Mouse (Mus musculus) skeletal muscle tissue, adult 2 months (tissue): ENCODE measurements around the gene Abhd17b.

Experiments used
- DNase-seq: peaks from one replicate; pipeline ENCODE4 v3.0.0-alpha.2; 2012; ENCODE audit warnings: low read depth, low spot score

Abhd17b gene

DNA sequence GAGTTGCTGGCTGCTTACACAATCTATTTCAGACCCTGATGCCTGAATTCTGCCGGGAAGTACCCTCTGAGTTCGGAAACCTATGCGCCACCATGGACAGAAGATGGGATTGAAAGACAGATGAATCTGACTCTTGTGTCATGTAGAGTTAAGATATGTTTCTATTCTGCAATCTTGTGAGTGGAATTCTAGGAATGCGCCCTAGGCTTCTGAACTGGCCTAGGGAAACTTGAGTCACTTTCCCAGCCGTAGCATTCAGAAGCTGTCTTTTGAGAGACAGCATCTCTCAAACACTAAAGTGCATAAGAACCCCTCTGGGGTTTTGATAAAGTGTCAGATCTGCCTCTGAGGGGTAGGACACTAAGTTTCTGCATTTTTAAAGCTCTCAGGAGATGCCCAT, 78.9 kb downstream of the Abhd17b start:
- no peak for DNase-seq

DNA sequence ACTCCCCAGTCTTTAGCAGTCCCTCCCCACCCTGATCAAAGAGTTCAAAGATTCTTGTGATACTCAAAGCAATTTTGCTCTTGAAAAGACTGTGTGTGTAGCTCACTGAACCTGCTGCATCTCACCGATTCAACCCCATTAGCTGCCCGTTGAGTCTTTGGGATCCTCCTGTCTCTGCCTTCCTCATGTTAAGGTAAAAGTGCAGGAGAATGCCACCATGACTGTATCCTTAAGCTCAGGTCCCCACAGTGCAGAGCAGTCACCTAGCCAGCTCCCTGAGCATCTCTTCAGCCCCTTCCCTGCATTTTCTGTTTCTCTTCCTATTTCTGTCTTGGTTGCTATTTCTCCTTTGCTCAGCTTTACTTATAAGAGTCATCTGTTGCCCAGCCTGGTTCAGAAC, 80.2 kb downstream of the Abhd17b start:
- DNase-seq: no peak

DNA sequence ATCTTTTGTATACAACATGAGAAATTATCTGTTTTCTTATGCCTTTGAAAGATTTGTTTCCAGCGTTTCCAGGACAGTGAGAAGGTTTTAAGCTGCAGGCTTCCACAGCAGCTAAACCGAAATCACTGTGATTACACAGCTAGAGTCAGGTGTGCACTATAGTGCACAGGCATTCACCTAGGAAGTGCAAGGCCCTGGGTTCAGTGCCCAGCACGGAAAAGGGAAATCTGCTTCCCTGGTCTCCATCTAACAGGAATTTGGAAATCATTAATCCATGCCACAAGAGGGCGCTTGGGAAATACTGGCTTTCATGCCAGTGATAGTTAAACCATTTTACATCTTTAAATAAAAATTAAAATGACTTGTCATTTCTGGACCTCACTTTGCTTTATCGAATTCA, 81.1 kb downstream of the Abhd17b start:
- DNase-seq: no peak
